Mouse (Mus musculus) 416B (cell line): Measurements from ENCODE around the gene Arl10.

ENCODE experiments used
- DNase-seq: peaks from one replicate; pipeline ENCODE4 v3.0.0; 2011; ENCODE audit warnings: low read depth

Gene Arl10

GRCm38 (mm10) chr13:54616998-54617397 lies 42.2 kb downstream of the Arl10 start:
- peak; percentile 71 for DNase-seq

GRCm38 (mm10) chr13:54621155-54621932 lies 46.5 kb downstream of the Arl10 start, which contains the start of gene Faf2:
Gene Faf2, plus strand, starts transcription at chr13:54621784.
- peak; percentile 95 for DNase-seq

GRCm38 (mm10) chr13:54621960-54622521 lies 47.2 kb downstream of the Arl10 start:
- peak; percentile 49 for DNase-seq

GRCm38 (mm10) chr13:54629128-54629527 lies 54.3 kb downstream of the Arl10 start:
- peak; percentile 26 for DNase-seq
